Mouse (Mus musculus): Measurements from ENCODE around the gene Abca9.

DNA sequence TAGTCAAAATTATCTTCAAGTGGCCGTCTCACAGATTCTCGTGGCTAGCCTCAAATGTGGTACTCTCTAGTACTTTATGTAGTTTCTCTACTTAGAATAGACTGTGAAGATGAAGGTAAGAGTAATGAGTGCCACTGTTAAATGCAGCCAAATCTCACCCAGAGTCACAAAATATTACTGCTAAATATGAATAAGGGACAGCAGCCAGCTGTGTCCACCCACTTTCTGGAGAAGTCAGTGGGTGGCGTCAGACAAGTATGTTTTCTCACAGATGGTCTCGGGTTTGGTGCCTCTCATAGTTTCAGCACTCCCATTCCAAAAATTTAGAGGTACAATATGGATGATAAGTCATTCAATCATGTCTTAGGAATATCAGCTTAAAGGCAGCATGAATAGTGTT lies 27.3 kb upstream of the Abca9 start:
- TF ChIP-seq CTCF (IDR thresholded peaks at IDR 0.05; ENCODE audit: extremely low read depth, insufficient read length, insufficient replicate concordance, low read depth, low read length) (no peak), POLR2A (IDR thresholded peaks at IDR 0.05; ENCODE audit: low read depth, low read length) (no peak)

Measured in small intestine, adult 2 months (tissue).